Comparison of ENCODE assay signal across 11 mouse cellular contexts in the genomic region with DNA sequence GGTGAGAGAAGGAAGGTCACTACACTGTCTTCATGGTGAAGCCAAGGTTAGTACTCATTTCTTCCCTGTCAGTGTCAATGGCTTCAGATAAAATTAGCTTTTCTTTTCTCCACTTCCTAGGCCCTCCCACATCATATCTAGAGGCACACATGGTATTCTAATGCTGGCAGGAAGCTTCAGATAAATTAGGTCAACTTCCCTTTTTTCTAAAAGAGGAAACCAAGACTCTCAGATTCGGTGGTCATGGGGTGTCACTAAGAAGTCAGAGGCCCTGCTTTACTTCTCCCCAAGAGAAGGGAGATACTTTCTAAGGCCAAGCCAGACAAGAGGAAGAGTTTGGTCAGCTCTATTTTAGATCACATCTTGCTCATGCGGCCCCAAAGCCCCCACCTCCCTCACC. TPM values are rescaled to one million over a fixed set of nuclear protein-coding genes. Genes with fewer than 3 reads are reported as not detected.
A peak's percentile ranks its signal among the peaks of the same experiment; 100 is the strongest.
DNase-seq lines count a peak whose midpoint lies in the region; ATAC-seq and TF ChIP-seq lines count a peak whose summit lies in the region.
"Had no signal": no experiment of that assay in that cellular context is flagged by ENCODE, and none has a peak within 500 bp of the region (broad histone marks: within the 10 kb centered on the region; RNA-seq: fewer than 3 reads in every experiment).

No protein-coding gene starts in this region.

- H3K36me3 ChIP-seq in liver, embryonic 13.5 days = no peaks in the 10 kb centered on the region

- WGBS in liver, embryonic 13.5 days (ENCODE audit: insufficient replicate concordance) = 7% methylated on average over 2 of the region's 2 CpGs
- WGBS in cerebellum, adult 2 months = 63% methylated on average over 2 of the region's 2 CpGs

- H3K4me3 ChIP-seq in liver, embryonic 13.5 days (replicated peaks) = no peak overlapping the region
- H3K4me3 ChIP-seq in cerebellum, adult 2 months (replicated peaks; ENCODE audit: insufficient read depth, low read depth, low read length) = no peak overlapping the region

- no peak overlapping the region for H3K9ac ChIP-seq in liver, embryonic 13.5 days

- no peak for TF ChIP-seq CTCF in cerebellum, adult 2 months (IDR thresholded peaks at IDR 0.05; ENCODE audit: borderline replicate concordance, insufficient read depth, low read depth, low read length)

- ATAC-seq in liver, embryonic 13.5 days (ENCODE audit: low read depth) = peak; percentile 74

- H3K27ac ChIP-seq in liver, embryonic 13.5 days = 0 out of 2 replicates have a peak overlapping the region, but pooled peaks have one; percentile 39
- H3K27ac ChIP-seq in cerebellum, adult 2 months (ENCODE audit: insufficient read depth, low read length) = no peak overlapping the region

- peaks cover 26% of the 10 kb centered on the region for H3K4me1 ChIP-seq in liver, embryonic 13.5 days (replicated peaks)
- H3K4me1 ChIP-seq in cerebellum, adult 2 months (ENCODE audit: control insufficient read depth, insufficient read depth, low read length) = peaks cover 3% of the 10 kb centered on the region; the same call in 1 of the 2 replicates

- DNase-seq in spleen, adult 12 weeks (ENCODE audit: low spot score) = peak; percentile 6
- DNase-seq in spleen, postnatal 4 days (ENCODE audit: low spot score in 2 of 2) = no peak
- peak; percentile 7 for DNase-seq in c-Kit-positive CD71-positive TER-119-negative erythroid progenitor cells, embryonic 14.5 days (ENCODE audit: low read depth)
- DNase-seq in liver, embryonic 13.5 days = peak; percentile 31
- peak; percentile 72 to 79 for DNase-seq in spleen, postnatal 36 days (ENCODE audit: low spot score in 2 of 2)
- DNase-seq in adrenal gland, postnatal 10 days = no peak
- DNase-seq in cerebellum, adult 2 months = no peak
- no peak for DNase-seq in gastrocnemius, postnatal 10 days
- DNase-seq: cerebellum, postnatal 25 days; kidney, postnatal 14 days; thymus, postnatal 36 days had no signal

- H3K9me3 ChIP-seq in liver, embryonic 13.5 days (replicated peaks) = no peaks in the 10 kb centered on the region

- no peak overlapping the region for H3K4me2 ChIP-seq in liver, embryonic 13.5 days

- H3K27me3 ChIP-seq in liver, embryonic 13.5 days = no peaks in the 10 kb centered on the region
- no peaks in the 10 kb centered on the region for H3K27me3 ChIP-seq in cerebellum, adult 2 months (ENCODE audit: control insufficient read depth, insufficient read depth, low read length)

- no peak for TF ChIP-seq POLR2A in cerebellum, adult 2 months (IDR thresholded peaks at IDR 0.05; ENCODE audit: borderline replicate concordance, insufficient read depth, low read length)

RNA-seq across cellular contexts. Expression of a gene that starts 19.3 kb away (rescaled TPM):
- 0.68 and 0.97 TPM in 2 replicates for polyA plus RNA-seq in liver, embryonic 13.5 days (2015; fragmentation: Nextera tagmentation; extraction: Ambion mirVana)
- total RNA-seq in adrenal gland, postnatal 10 days (2021) = under 1 TPM; 0.15 to 0.21 TPM
- polyA plus RNA-seq in cerebellum, adult 2 months (2012; rRNA removed) = not detected in 2 replicates
- total RNA-seq in gastrocnemius, postnatal 10 days (2021) = under 1 TPM; 0.26 to 0.43 TPM

Comparison
In these comparisons a context has a peak if more than half of its experiments do, and no peak if none do; other contexts are left out.
1. DNase-seq: peak in spleen, adult 12 weeks (single experiment), c-Kit-positive CD71-positive TER-119-negative erythroid progenitor cells, embryonic 14.5 days (single experiment), liver, embryonic 13.5 days (single experiment) and spleen, postnatal 36 days (2 of 2); none in spleen, postnatal 4 days (0 of 2), adrenal gland, postnatal 10 days (single experiment), cerebellum, adult 2 months (0 of 2) and gastrocnemius, postnatal 10 days (single experiment).